Mouse (Mus musculus) right cerebral cortex, postnatal 36 days (tissue): Measurements from ENCODE around the gene Plcb2.

Source experiments
- DNase-seq, 2 experiments: peaks; one replicate each; pipeline ENCODE4 v3.0.0; 2022; ENCODE audit warnings: low spot score in 2 of 2, mixed read lengths in 1 of 2

The Plcb2 gene

GRCm38 (mm10) chr2:118750476-118750875, 22.2 kb upstream of the Plcb2 start:
- no peak for DNase-seq

- DNase-seq, result no peak
Measured at GRCm38 (mm10) chr2:118749341-118749884, 21.2 kb upstream of the Plcb2 start.

GRCm38 (mm10) chr2:118747301-118747960, 19.2 kb upstream of the Plcb2 start:
- no peak for DNase-seq

GRCm38 (mm10) chr2:118745915-118746901, 18.0 kb upstream of the Plcb2 start:
- DNase-seq, result no peak

- peak; percentile 83 to 88 for DNase-seq
Measured at GRCm38 (mm10) chr2:118745232-118745884, 17.1 kb upstream of the Plcb2 start, which contains the start of gene Inafm2. Inafm2 (plus strand) TSS chr2:118745758.

- DNase-seq, result no peak
Measured at GRCm38 (mm10) chr2:118744621-118745020, 16.4 kb upstream of the Plcb2 start.

- DNase-seq, result no peak
Measured at GRCm38 (mm10) chr2:118743261-118743943, 15.2 kb upstream of the Plcb2 start.

- peak in 1 of 2 experiments; percentile 57 for DNase-seq
Measured at GRCm38 (mm10) chr2:118741183-118741582, 12.9 kb upstream of the Plcb2 start.

GRCm38 (mm10) chr2:118740341-118740740, 12.1 kb upstream of the Plcb2 start:
- DNase-seq, result no peak

GRCm38 (mm10) chr2:118733341-118733740, 5.1 kb upstream of the Plcb2 start:
- no peak for DNase-seq

GRCm38 (mm10) chr2:118731981-118732380, 3.7 kb upstream of the Plcb2 start:
- DNase-seq, result no peak

GRCm38 (mm10) chr2:118730622-118730915, 2.3 kb upstream of the Plcb2 start:
- peak; percentile 59 to 62 for DNase-seq

GRCm38 (mm10) chr2:118729816-118730621, 1.8 kb upstream of the Plcb2 start:
- no peak for DNase-seq

GRCm38 (mm10) chr2:118729194-118729593, 956 bp upstream of the Plcb2 start:
- no peak for DNase-seq

GRCm38 (mm10) chr2:118727911-118728310, 327 bp downstream of the Plcb2 start:
- DNase-seq, result no peak

- DNase-seq, result no peak
Measured at GRCm38 (mm10) chr2:118726873-118727272, 1.4 kb downstream of the Plcb2 start.

GRCm38 (mm10) chr2:118725511-118725910, 2.7 kb downstream of the Plcb2 start:
- no peak for DNase-seq

GRCm38 (mm10) chr2:118723693-118724486, 4.3 kb downstream of the Plcb2 start:
- DNase-seq, result no peak

- no peak for DNase-seq
Measured at GRCm38 (mm10) chr2:118716677-118717076, 11.6 kb downstream of the Plcb2 start.

GRCm38 (mm10) chr2:118714230-118714629, 14.0 kb downstream of the Plcb2 start:
- peak; percentile 73 to 80 for DNase-seq
